Mouse (Mus musculus) forebrain, embryonic 11.5 days (tissue): ENCODE results near the gene Tnfaip2. TPM values are rescaled to one million over a fixed set of nuclear protein-coding genes. Genes with fewer than 3 reads are reported as not detected.

Experiments
- ATAC-seq: fragments of 200-750 bp; cut with Nextera tagmentation; replicated peaks from 2 replicates; pipeline ENCODE4 v1.8.0; 2017; ENCODE audit warnings: moderate TSS enrichment; ENCODE audit not compliant: low FRiP score
- DNase-seq: peaks from one replicate; pipeline ENCODE4 v3.0.0-alpha.2; 2017; ENCODE audit warnings: low spot score
- H3K27ac ChIP-seq: fragments of 300-500 bp; sonication (generic); 2 replicates; pipeline ENCODE4 v1.5.1; 2014; ENCODE audit warnings: low read depth, low read length
- H3K27me3 ChIP-seq: fragments of 300-500 bp; sonication (generic); 2 replicates; pipeline ENCODE4 v1.6.1; 2014; ENCODE audit warnings: mild to moderate bottlenecking, low read length, mixed read lengths; ENCODE audit not compliant: control insufficient read depth, insufficient read depth
- H3K36me3 ChIP-seq: fragments of 300-500 bp; sonication (generic); 2 replicates; pipeline ENCODE4 v1.6.1; 2014; ENCODE audit warnings: mild to moderate bottlenecking, low read length, moderate library complexity, mixed read lengths; ENCODE audit not compliant: control insufficient read depth, insufficient read depth
- H3K4me1 ChIP-seq: fragments of 300-500 bp; sonication (generic); replicated peaks from 2 replicates; pipeline ENCODE4 v1.6.1; 2014; ENCODE audit warnings: low read length, mixed read lengths; ENCODE audit not compliant: control insufficient read depth, insufficient read depth
- H3K4me2 ChIP-seq: fragments of 300-500 bp; sonication (generic); 2 replicates; pipeline ENCODE4 v1.6.1; 2014; ENCODE audit warnings: low read depth, mild to moderate bottlenecking, low read length, moderate library complexity, mixed read lengths; ENCODE audit not compliant: severe bottlenecking
- H3K4me3 ChIP-seq: fragments of 300-500 bp; sonication (generic); 2 replicates; pipeline ENCODE4 v1.5.1; 2014; ENCODE audit warnings: low read depth, low read length
- H3K9ac ChIP-seq: fragments of 300-500 bp; sonication (generic); 2 replicates; pipeline ENCODE4 v1.6.1; 2014; ENCODE audit warnings: low read length
- H3K9me3 ChIP-seq: fragments of 300-500 bp; sonication (generic); 2 replicates; pipeline ENCODE4 v1.6.1; 2016; ENCODE audit warnings: low read length, mixed read lengths; ENCODE audit not compliant: control insufficient read depth
- WGBS: fragments of 180-500 bp; shearing (Covaris S2); extraction: QIAGEN DNeasy Blood & Tissue Kit; methylation state at CpG from one replicate; pipeline ENCODE4 v1.1.7; 2014; 5-methylcytosine and 5-hydroxymethylcytosine counted together
- polyA plus RNA-seq: library from polyadenylated mRNA; unstranded; fragments of >200 nt; fragmentation: Nextera tagmentation; extraction: Ambion mirVana; gene quantifications from 2 replicates; pipeline ENCODE4 v1.2.1, GENCODE M21; 2014

Tnfaip2 gene
- polyA plus RNA-seq, 1 experiment from 2014 or later: 2.0 TPM

DNA sequence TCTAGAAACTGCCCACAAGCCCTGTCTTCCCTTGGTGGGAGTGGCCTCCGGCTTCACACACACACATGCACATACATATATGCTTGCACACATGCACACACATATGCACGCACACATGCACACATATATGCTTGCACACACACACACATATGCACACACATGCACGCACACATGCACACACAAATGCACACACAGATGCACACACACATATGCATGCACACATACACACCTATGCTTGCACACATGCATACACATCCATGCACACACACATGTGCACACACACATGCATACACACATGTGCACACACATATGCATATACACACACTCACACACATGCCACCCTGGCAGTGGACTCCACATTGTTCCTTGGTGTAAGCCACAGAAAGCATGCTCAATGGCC is 32.1 kb downstream of the Tnfaip2 start:
- Histone ChIP-seq H3K36me3 (no peaks in the 10 kb centered on the region), H3K27me3 (no peaks in the 10 kb centered on the region), H3K27ac (no peak overlapping the region), H3K4me2 (no peak overlapping the region), H3K4me3 (no peak overlapping the region), H3K9me3 (no peaks in the 10 kb centered on the region), H3K9ac (no peak overlapping the region), H3K4me1 (peaks cover under 1% of the 10 kb centered on the region)
- no peak for DNase-seq
- 91% methylated on average over 3 of the region's 3 CpGs for WGBS
- no peak for ATAC-seq

GRCm38 (mm10) chr12:111474893-111475643 is 32.8 kb downstream of the Tnfaip2 start:
- DNase-seq (no peak), ATAC-seq (no peak)
- H3K27ac ChIP-seq: no peak overlapping the region
- no peaks in the 10 kb centered on the region for H3K36me3 ChIP-seq
- H3K9ac ChIP-seq: no peak overlapping the region
- no peaks in the 10 kb centered on the region for H3K9me3 ChIP-seq
- H3K4me3 ChIP-seq: no peak overlapping the region
- no peaks in the 10 kb centered on the region for H3K27me3 ChIP-seq
- H3K4me1 ChIP-seq: no peaks in the 10 kb centered on the region
- H3K4me2 ChIP-seq: no peak overlapping the region
- 60% methylated on average over 8 of the region's 8 CpGs for WGBS

DNA sequence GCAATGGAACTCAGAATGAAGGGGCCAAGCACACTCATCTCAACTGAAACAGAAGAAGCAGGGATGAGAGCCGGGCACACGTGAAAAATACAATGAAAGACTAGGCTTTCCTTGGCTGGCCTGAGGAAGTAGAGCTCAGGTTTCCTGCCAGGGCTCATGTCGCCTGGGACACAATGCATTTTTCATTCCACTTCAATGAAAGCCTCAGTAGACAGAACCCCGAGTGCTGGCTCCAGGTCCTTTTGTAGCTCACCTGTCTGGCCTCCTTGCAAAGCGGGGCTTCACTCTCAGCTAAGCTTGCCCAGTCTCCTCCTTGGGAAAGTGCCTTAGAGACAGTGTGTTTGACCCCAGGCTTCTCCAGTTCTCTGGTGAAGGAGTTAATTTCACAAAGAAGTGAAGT is 36.7 kb downstream of the Tnfaip2 start:
- no peaks in the 10 kb centered on the region for H3K4me1 ChIP-seq
- WGBS: 56% methylated on average over 5 of the region's 5 CpGs
- H3K27me3 ChIP-seq: peaks cover under 1% of the 10 kb centered on the region; the same call in 1 of the 2 replicates
- no peak overlapping the region for H3K4me3 ChIP-seq
- no peak overlapping the region for H3K27ac ChIP-seq
- ATAC-seq (no peak), DNase-seq (no peak)
- H3K9ac ChIP-seq: no peak overlapping the region
- H3K36me3 ChIP-seq: no peaks in the 10 kb centered on the region
- no peaks in the 10 kb centered on the region for H3K9me3 ChIP-seq
- no peak overlapping the region for H3K4me2 ChIP-seq

- ATAC-seq (no peak), DNase-seq (no peak)
- Histone ChIP-seq H3K4me3 (no peak overlapping the region), H3K9me3 (no peaks in the 10 kb centered on the region), H3K27ac (no peak overlapping the region), H3K27me3 (peaks cover 10% of the 10 kb centered on the region), H3K9ac (no peak overlapping the region), H3K4me1 (peaks cover 1% of the 10 kb centered on the region), H3K4me2 (no peak overlapping the region), H3K36me3 (no peaks in the 10 kb centered on the region)
- WGBS: 66% methylated on average over 2 of the region's 2 CpGs
Observed at GRCm38 (mm10) chr12:111479917-111480316, 37.6 kb downstream of the Tnfaip2 start.

DNA sequence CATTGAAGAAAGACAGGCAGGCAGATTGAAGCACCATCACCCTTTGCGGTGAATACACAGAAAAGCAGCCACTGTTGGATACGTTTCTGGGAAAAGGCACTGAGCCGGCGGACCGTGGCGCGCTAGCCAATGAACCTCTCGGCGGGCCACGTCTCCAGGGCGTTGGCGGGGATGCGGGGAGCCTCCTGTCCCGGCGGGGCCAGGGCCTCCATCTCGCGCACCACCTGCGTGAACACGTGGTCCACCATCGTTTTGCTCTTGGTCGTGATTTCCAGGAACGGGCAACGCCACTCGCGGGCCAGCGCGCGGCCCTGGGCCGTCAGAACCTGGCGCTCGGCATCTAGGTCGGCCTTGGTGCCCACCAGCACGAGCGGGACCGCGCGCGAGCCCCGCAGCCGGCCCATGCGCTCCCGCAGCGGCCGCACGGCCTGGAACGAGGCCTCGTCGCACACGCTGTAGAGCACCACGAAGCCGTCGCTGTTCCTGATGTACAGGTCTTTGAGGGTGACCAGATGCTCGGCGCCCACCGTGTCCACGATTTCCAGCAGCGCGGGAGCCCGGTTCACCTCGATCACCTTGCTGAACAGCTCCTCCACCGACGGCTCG is 42.9 kb downstream of the Tnfaip2 start:
- H3K27me3 ChIP-seq: peaks cover 33% of the 10 kb centered on the region
- ATAC-seq (peak; percentile 40; the same call in 1 of the 2 replicates), DNase-seq (peak; percentile 68)
- H3K4me1 ChIP-seq: peaks cover 11% of the 10 kb centered on the region
- peak overlapping the region; percentile 72 for H3K4me2 ChIP-seq
- WGBS: 2% methylated on average over 63 of the region's 63 CpGs
- H3K4me3 ChIP-seq: peak overlapping the region; percentile 43
- H3K27ac ChIP-seq: no peak overlapping the region
- no peaks in the 10 kb centered on the region for H3K9me3 ChIP-seq
- H3K36me3 ChIP-seq: no peaks in the 10 kb centered on the region
- H3K9ac ChIP-seq: peak overlapping the region; percentile 40

DNA sequence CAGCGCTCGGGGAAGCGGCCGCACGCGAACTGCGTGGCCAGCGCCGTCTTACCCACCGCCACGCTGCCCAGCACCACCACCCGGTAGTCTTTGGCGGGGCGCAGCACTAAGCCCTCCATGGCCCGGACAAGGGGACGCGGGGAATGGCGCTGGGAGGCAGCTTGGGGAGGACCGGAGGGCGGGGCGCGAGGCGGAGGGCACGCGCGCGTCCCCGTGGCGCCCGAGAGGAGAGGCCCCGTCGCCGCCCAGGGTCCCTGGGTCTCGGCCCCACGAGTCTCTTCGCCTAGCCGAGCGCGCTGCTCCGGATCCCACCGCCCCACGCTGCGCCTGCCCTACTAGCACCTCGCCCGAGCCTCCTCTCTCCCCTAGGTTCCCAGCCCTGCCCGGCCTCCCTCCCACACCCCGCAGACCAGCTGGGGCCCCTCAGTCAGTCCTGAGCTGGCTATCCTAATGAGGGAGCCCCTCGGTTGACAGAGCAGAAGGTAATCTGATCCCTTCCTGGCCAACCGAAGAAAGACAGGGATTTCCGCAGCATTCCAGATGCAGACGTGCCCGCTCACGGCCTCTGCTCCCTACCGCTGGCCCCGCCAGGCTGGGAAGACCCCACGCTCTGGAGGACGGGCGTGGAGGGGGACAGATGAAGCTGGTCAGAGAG is 43.5 kb downstream of the Tnfaip2 start, which contains the start of gene Gm266:
Gene Gm266 (minus strand): TSS at position 172 of the 655 bp plus-strand sequence.
- DNase-seq (peak; percentile 79), ATAC-seq (peak; percentile 86)
- H3K9me3 ChIP-seq: no peaks in the 10 kb centered on the region
- under 1% methylated on average over 40 of the region's 58 CpGs for WGBS
- H3K9ac ChIP-seq: peak within 1 kb of the TSS; percentile 40
- H3K4me3 ChIP-seq: peak within 1 kb of the TSS; percentile 43
- no peak within 1 kb of the TSS for H3K27ac ChIP-seq
- peak within 1 kb of the TSS; percentile 72 for H3K4me2 ChIP-seq
- H3K36me3 ChIP-seq: no peaks in the 10 kb centered on the region
- H3K4me1 ChIP-seq: peaks cover 11% of the 10 kb centered on the region
- peaks cover 33% of the 10 kb centered on the region for H3K27me3 ChIP-seq

- Histone ChIP-seq H3K27me3 (peaks cover 33% of the 10 kb centered on the region), H3K36me3 (no peaks in the 10 kb centered on the region), H3K9me3 (no peaks in the 10 kb centered on the region), H3K4me3 (peak overlapping the region; percentile 43), H3K9ac (peak overlapping the region; percentile 40), H3K4me1 (peaks cover 11% of the 10 kb centered on the region), H3K4me2 (peak overlapping the region; percentile 72; the same call in 1 of the 2 replicates), H3K27ac (no peak overlapping the region)
- DNase-seq (no peak), ATAC-seq (no peak)
- 6% methylated on average over 12 of the region's 12 CpGs for WGBS
Observed at GRCm38 (mm10) chr12:111486455-111486854, 44.2 kb downstream of the Tnfaip2 start.

- Histone ChIP-seq H3K27me3 (peaks cover 29% of the 10 kb centered on the region), H3K4me2 (no peak overlapping the region), H3K36me3 (no peaks in the 10 kb centered on the region), H3K27ac (no peak overlapping the region), H3K4me3 (no peak overlapping the region), H3K9ac (no peak overlapping the region), H3K9me3 (no peaks in the 10 kb centered on the region), H3K4me1 (peaks cover 11% of the 10 kb centered on the region)
- ATAC-seq (no peak), DNase-seq (no peak)
- 79% methylated on average over 11 of the region's 11 CpGs for WGBS
Observed at GRCm38 (mm10) chr12:111489261-111489865, 47.1 kb downstream of the Tnfaip2 start.
